Mouse (Mus musculus) testis, adult 2 months (tissue): ENCODE results near the gene Nxnl2.

Source experiments
- CTCF ChIP-seq: fragments of 200-500 bp; IDR thresholded peaks from 2 replicates; pipeline ENCODE4 v1.5.1; 2012; ENCODE audit warnings: low read depth, mild to moderate bottlenecking, inconsistent platforms, low read length, moderate library complexity; ENCODE audit not compliant: control insufficient read depth, insufficient read depth, insufficient replicate concordance
- POLR2A ChIP-seq: fragments of 200-500 bp; IDR thresholded peaks from 2 replicates; pipeline ENCODE4 v1.6.1; 2012; ENCODE audit warnings: low read depth, mild to moderate bottlenecking, inconsistent platforms, low read length, moderate library complexity; ENCODE audit not compliant: control insufficient read depth

GRCm38 (mm10) chr13:51172601-51173000 is 1.8 kb downstream of the Nxnl2 start:
- TF ChIP-seq POLR2A (no peak), CTCF (no peak)
